Mouse (Mus musculus): ENCODE measurements around the gene Strn4. TPM values are rescaled to one million over a fixed set of nuclear protein-coding genes. Genes with fewer than 3 reads are reported as not detected.

Gene Strn4
- polyA plus RNA-seq, 1 experiment, result 83.0 TPM

DNA sequence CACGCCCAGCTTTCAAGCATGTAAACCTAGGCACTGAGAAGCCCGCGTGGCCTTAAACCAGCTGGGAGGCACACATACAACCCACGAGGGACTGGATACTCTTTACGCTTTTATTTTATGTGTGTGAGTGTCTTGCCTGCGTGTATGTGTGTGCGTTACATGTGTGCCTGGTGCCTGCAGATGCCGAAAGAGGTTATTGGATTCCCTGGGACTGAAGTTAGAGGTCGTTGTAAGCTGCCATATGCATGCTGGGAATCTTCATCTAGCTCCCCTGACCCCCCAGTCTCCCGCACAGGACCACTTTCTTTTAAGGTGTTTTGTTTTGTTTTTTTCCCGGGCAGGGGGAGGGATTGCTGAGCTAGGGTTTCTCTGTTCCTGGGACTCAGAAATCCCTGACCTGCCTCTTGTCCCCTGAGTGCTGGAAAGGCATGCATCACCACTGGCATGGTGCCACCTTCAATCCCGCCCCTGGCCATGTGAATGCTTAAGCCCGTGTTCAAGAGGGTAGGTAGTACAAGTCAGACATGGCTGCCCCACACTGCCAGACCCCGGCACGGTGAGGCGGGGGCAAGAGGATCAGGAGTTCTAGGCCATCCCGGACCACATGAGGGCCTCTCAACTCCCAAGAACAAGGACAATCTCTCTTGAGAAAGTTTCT, 31.8 kb upstream of the Strn4 start:
- Histone ChIP-seq H3K9me3 (no peaks in the 10 kb centered on the region), H3K4me3 (replicated peaks) (peak overlapping the region; percentile 98), H3K36me3 (replicated peaks; ENCODE audit: low read length) (peaks cover 39% of the 10 kb centered on the region), H3K4me1 (peaks cover 67% of the 10 kb centered on the region), H3K27me3 (replicated peaks) (no peaks in the 10 kb centered on the region)
- TF ChIP-seq GATA1 (IDR thresholded peaks at IDR 0.05; ENCODE audit: borderline replicate concordance, low read length) (no peak), FLI1 (IDR thresholded peaks at IDR 0.05; ENCODE audit: low read length) (no peak)

GRCm38 (mm10) chr7:16784498-16784976, 31.2 kb upstream of the Strn4 start:
- Histone ChIP-seq H3K4me3 (replicated peaks) (peak overlapping the region; percentile 98), H3K36me3 (replicated peaks; ENCODE audit: low read length) (peaks cover 46% of the 10 kb centered on the region)

GRCm38 (mm10) chr7:16785541-16786083, 30.1 kb upstream of the Strn4 start:
- Histone ChIP-seq H3K27me3 (replicated peaks) (no peaks in the 10 kb centered on the region), H3K4me3 (replicated peaks) (peak overlapping the region; percentile 50), H3K36me3 (replicated peaks; ENCODE audit: low read length) (peaks cover 56% of the 10 kb centered on the region), H3K9me3 (no peaks in the 10 kb centered on the region), H3K4me1 (peaks cover 57% of the 10 kb centered on the region)
- TF ChIP-seq FLI1 (IDR thresholded peaks at IDR 0.05; ENCODE audit: low read length), result no peak
- TF ChIP-seq GATA1 (IDR thresholded peaks at IDR 0.05; ENCODE audit: borderline replicate concordance, low read length), result no peak

More at GRCm38 (mm10) chr7:16784498-16784976, 31.2 kb upstream of the Strn4 start:
- no peaks in the 10 kb centered on the region for H3K27me3 ChIP-seq (replicated peaks)
- no peaks in the 10 kb centered on the region for H3K9me3 ChIP-seq
- peaks cover 67% of the 10 kb centered on the region for H3K4me1 ChIP-seq
- TF ChIP-seq FLI1 (IDR thresholded peaks at IDR 0.05; ENCODE audit: low read length), result no peak
- TF ChIP-seq GATA1 (IDR thresholded peaks at IDR 0.05; ENCODE audit: borderline replicate concordance, low read length), result no peak

DNA sequence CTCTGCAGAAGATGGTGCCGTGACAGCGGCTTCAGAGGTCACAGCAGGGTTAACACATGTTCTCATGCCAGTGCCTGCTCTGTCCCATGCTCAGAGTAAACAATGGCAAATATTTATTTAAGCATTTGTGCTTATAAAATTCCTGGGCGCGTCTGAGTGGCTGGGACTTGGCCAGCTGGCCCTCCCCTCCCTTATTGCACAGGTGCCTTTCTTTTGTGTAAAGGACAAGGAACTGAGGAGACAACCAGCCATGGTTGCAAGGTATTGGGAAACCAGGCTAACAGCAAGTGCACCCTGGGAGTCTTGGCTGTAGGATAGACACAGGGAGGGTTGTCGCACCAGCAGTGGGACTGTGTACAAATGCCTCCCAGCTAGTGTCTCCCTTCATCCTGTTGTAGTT, 23.4 kb upstream of the Strn4 start:
- peaks cover 93% of the 10 kb centered on the region for H3K36me3 ChIP-seq (replicated peaks; ENCODE audit: low read length)

DNA sequence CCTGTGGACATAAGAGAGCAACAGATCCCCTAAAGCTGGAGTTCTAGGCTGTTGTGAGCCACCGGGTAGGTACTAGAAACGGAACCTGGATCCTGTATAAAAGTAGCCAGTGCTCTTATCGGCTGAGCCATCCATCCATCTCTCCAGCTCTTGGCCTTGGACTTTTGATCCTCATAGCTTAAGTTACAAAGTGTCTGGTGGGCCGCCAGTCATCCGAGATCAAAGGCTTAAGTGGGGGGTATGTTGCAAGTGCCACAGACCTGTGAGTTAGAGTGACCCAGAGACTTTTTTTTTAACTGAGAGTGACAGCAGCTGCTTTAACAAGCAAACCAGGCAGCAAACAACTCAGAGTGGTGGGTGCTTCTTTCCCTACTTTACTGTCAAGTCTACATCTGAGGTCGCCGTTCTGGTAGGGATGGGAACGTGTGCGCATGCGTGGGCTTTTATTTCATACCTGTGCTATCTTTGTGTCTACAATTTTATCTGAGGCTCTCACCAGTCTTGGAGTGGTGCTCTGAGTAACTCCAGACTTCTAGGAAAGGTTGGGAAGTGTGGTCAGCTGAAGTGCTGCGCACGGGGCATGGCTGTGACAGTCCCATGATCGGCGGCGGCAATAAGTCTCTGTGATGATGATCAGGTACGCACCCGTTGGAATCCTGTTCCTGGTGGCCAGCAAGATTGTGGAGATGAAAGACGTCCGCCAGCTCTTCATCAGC, 22.5 kb upstream of the Strn4 start:
- Histone ChIP-seq H3K4me1 (peaks cover 9% of the 10 kb centered on the region), H3K36me3 (replicated peaks; ENCODE audit: low read length) (peaks cover 93% of the 10 kb centered on the region), H3K9me3 (no peaks in the 10 kb centered on the region), H3K27me3 (replicated peaks) (no peaks in the 10 kb centered on the region), H3K4me3 (replicated peaks) (no peak overlapping the region)
- TF ChIP-seq GATA1 (IDR thresholded peaks at IDR 0.05; ENCODE audit: borderline replicate concordance, low read length), result no peak
- no peak for TF ChIP-seq FLI1 (IDR thresholded peaks at IDR 0.05; ENCODE audit: low read length)

More for the DNA sequence above, 23.4 kb upstream of the Strn4 start:
- no peak for TF ChIP-seq FLI1 (IDR thresholded peaks at IDR 0.05; ENCODE audit: low read length)
- TF ChIP-seq GATA1 (IDR thresholded peaks at IDR 0.05; ENCODE audit: borderline replicate concordance, low read length), result no peak
- no peaks in the 10 kb centered on the region for H3K27me3 ChIP-seq (replicated peaks)
- H3K4me1 ChIP-seq, result peaks cover 9% of the 10 kb centered on the region
- H3K4me3 ChIP-seq (replicated peaks), result no peak overlapping the region
- H3K9me3 ChIP-seq, result no peaks in the 10 kb centered on the region

- H3K36me3 ChIP-seq (replicated peaks; ENCODE audit: low read length), result peaks cover 89% of the 10 kb centered on the region
- H3K9me3 ChIP-seq, result no peaks in the 10 kb centered on the region
- peaks cover 9% of the 10 kb centered on the region for H3K4me1 ChIP-seq
- no peak overlapping the region for H3K4me3 ChIP-seq (replicated peaks)
- H3K27me3 ChIP-seq (replicated peaks), result no peaks in the 10 kb centered on the region
- TF ChIP-seq GATA1 (IDR thresholded peaks at IDR 0.05; ENCODE audit: borderline replicate concordance, low read length) (no peak), FLI1 (IDR thresholded peaks at IDR 0.05; ENCODE audit: low read length) (no peak)
Measured at GRCm38 (mm10) chr7:16794886-16795285, 20.8 kb upstream of the Strn4 start.

GRCm38 (mm10) chr7:16804409-16805028, 11.2 kb upstream of the Strn4 start:
- peak overlapping the region; percentile 73 for H3K4me3 ChIP-seq (replicated peaks)
- peaks cover 8% of the 10 kb centered on the region for H3K4me1 ChIP-seq
- H3K27me3 ChIP-seq (replicated peaks), result peaks cover 3% of the 10 kb centered on the region

DNA sequence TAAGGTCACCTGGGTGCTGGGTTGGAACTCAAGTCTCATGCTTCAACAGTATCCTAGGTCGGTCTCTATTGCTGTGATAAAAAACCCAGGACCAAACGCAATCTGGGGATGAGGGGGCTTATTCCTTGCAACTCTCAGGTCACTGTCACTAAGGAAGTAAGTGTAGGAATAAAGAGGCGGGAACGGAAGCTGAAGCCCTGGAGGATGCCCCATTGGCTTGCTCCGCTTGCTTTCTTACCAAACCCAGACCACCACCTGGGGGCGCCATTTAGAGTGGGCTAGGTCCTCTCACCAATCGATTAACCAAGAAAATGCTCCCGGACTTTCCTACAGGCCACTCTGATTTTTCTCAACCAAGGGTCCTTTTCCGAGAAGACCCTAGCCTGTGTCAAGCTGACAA, 7.8 kb upstream of the Strn4 start:
- Histone ChIP-seq H3K9me3 (no peaks in the 10 kb centered on the region), H3K4me1 (peaks cover 16% of the 10 kb centered on the region), H3K36me3 (replicated peaks; ENCODE audit: low read length) (peaks cover 55% of the 10 kb centered on the region), H3K27me3 (replicated peaks) (no peaks in the 10 kb centered on the region), H3K4me3 (replicated peaks) (no peak overlapping the region)
- no peak for TF ChIP-seq FLI1 (IDR thresholded peaks at IDR 0.05; ENCODE audit: low read length)
- no peak for TF ChIP-seq GATA1 (IDR thresholded peaks at IDR 0.05; ENCODE audit: borderline replicate concordance, low read length)

More at GRCm38 (mm10) chr7:16804409-16805028, 11.2 kb upstream of the Strn4 start:
- Histone ChIP-seq H3K9me3 (no peaks in the 10 kb centered on the region), H3K36me3 (replicated peaks; ENCODE audit: low read length) (peaks cover 22% of the 10 kb centered on the region)
- TF ChIP-seq FLI1 (IDR thresholded peaks at IDR 0.05; ENCODE audit: low read length) (no peak), GATA1 (IDR thresholded peaks at IDR 0.05; ENCODE audit: borderline replicate concordance, low read length) (no peak)

DNA sequence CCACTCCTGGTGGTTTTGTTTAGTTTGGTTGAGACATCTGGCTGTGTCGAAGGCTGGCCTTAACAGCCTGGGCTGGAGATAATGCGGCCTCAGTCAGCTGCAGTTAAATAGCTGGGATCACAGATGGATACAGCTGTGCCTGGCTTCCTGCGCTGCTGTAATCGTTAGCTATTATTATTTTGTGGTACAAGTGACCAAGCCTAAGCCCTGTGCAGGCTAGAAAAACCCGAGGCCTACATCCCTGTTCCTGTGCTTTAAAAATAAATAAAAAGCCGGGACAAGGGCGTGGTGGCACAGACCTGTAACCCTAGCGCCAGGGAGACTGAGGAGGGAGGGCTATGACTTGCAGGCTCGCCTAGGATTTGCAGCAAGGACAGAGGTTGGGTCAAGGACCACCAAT, 7.0 kb upstream of the Strn4 start:
- peaks cover 61% of the 10 kb centered on the region for H3K36me3 ChIP-seq (replicated peaks; ENCODE audit: low read length)
- TF ChIP-seq GATA1 (IDR thresholded peaks at IDR 0.05; ENCODE audit: borderline replicate concordance, low read length) (no peak), FLI1 (IDR thresholded peaks at IDR 0.05; ENCODE audit: low read length) (no peak)

More for the DNA sequence above, 7.0 kb upstream of the Strn4 start:
- Histone ChIP-seq H3K27me3 (replicated peaks) (no peaks in the 10 kb centered on the region), H3K9me3 (no peaks in the 10 kb centered on the region), H3K4me1 (peaks cover 16% of the 10 kb centered on the region), H3K4me3 (replicated peaks) (no peak overlapping the region)

All from megakaryocyte, embryonic 14.5 days (primary cell).